Mouse (Mus musculus) kidney, embryonic 16.5 days (tissue): Measurements from ENCODE around the gene Gm21093. TPM values are rescaled to one million over a fixed set of nuclear protein-coding genes. Genes with fewer than 3 reads are reported as not detected.
"Not testable (repeated sequence)": the region's sequence is repeated elsewhere in the genome, so short reads cannot be mapped to it uniquely, and the experiment has no call there.

Experiments used
- ATAC-seq: fragments of 200-750 bp; cut with Nextera tagmentation; 2 replicates; pipeline ENCODE4 v1.8.0; 2017; ENCODE audit warnings: moderate TSS enrichment; ENCODE audit not compliant: low FRiP score, low TSS enrichment
- H3K27ac ChIP-seq: fragments of 300-500 bp; sonication (generic); 2 replicates; pipeline ENCODE4 v1.5.1; 2014; ENCODE audit warnings: low read length
- H3K27me3 ChIP-seq: fragments of 300-500 bp; sonication (generic); 2 replicates; pipeline ENCODE4 v1.6.1; 2014; ENCODE audit warnings: low read length, control low read depth, mixed read lengths; ENCODE audit not compliant: insufficient read depth
- H3K36me3 ChIP-seq: fragments of 300-500 bp; sonication (generic); 2 replicates; pipeline ENCODE4 v1.6.1; 2014; ENCODE audit warnings: low read length, control low read depth, mixed read lengths; ENCODE audit not compliant: insufficient read depth
- H3K4me1 ChIP-seq: fragments of 300-500 bp; sonication (generic); 2 replicates; pipeline ENCODE4 v1.6.1; 2014; ENCODE audit warnings: low read length, control low read depth, mixed read lengths; ENCODE audit not compliant: insufficient read depth
- H3K4me2 ChIP-seq: fragments of 300-500 bp; sonication (generic); replicated peaks from 2 replicates; pipeline ENCODE4 v1.6.1; 2014; ENCODE audit warnings: low read depth, low read length
- H3K4me3 ChIP-seq: fragments of 300-500 bp; sonication (generic); 2 replicates; pipeline ENCODE4 v1.5.1; 2014; ENCODE audit warnings: mild to moderate bottlenecking, low read length
- H3K9ac ChIP-seq: fragments of 300-500 bp; sonication (generic); replicated peaks from 2 replicates; pipeline ENCODE4 v1.6.1; 2014; ENCODE audit warnings: low read length
- H3K9me3 ChIP-seq: fragments of 300-500 bp; sonication (generic); 2 replicates; pipeline ENCODE4 v1.6.1; 2016; ENCODE audit warnings: low read length, control low read depth
- WGBS: fragments of 180-500 bp; shearing (Covaris S2); extraction: QIAGEN DNeasy Blood & Tissue Kit; methylation state at CpG from one replicate; pipeline ENCODE4 v1.1.7; 2014; 5-methylcytosine and 5-hydroxymethylcytosine counted together
- polyA plus RNA-seq: library from polyadenylated mRNA; unstranded; fragments of >200 nt; fragmentation: Nextera tagmentation; extraction: Ambion mirVana; gene quantifications from 2 replicates; pipeline ENCODE4 v1.2.1, GENCODE M21; 2015

Gene Gm21093
- 0.10 TPM in 1 of 2 replicates, not detected in the other for polyA plus RNA-seq

DNA sequence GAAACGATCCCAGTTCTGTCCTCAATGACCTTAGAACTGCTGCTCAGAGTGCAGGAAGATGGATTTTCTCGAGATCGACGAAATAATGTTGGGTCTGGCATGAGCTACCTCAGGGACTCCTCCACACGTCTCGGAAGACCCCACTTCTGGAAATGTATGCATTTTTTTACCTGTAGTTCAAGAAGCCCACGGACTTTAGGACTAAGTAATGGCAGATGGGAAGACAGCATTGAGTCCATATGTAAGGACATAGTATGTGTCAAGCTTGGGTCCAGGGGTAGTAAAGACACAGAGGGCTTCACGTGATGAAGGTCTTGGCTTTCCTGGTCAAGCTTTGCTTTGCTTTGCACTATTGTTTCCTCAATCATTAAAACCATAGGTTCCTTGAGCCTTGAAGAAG is at the start of gene Gm21093:
TSS of gene Gm21093 (minus strand) at position 101 of the 400 bp plus-strand sequence.
- not testable (repeated sequence) for H3K27me3 ChIP-seq, ATAC-seq, H3K27ac ChIP-seq, H3K4me2 ChIP-seq, H3K4me3 ChIP-seq, H3K4me1 ChIP-seq, H3K36me3 ChIP-seq, H3K9me3 ChIP-seq, H3K9ac ChIP-seq
- WGBS: no CpG with 5 or more reads among the region's 8 CpGs

Other genes starting within 250 kb of the Gm21093 start
- gene Gm21541, start 131.1 kb downstream of the Gm21093 start, polyA plus RNA-seq: 33.3 and 35.4 TPM in 2 replicates
- 2.0 and 2.2 TPM in 2 replicates for gene Gm20878, start 93.2 kb downstream of the Gm21093 start, polyA plus RNA-seq
- gene Fam205a4, start 68.7 kb downstream of the Gm21093 start, polyA plus RNA-seq: 0.30 and 0.34 TPM in 2 replicates
- not detected in 2 replicates for gene Gm3893, start 56.5 kb upstream of the Gm21093 start, polyA plus RNA-seq
- 3.7 and 14.3 TPM in 2 replicates for gene Gm13304, start 80.1 kb upstream of the Gm21093 start, polyA plus RNA-seq
- gene Gm13306, start 118.7 kb upstream of the Gm21093 start, polyA plus RNA-seq: not detected in 2 replicates
- gene Gm13305, start 133.9 kb upstream of the Gm21093 start, polyA plus RNA-seq: 0.59 TPM in 1 of 2 replicates, not detected in the other
- gene Gm10600, start 205.9 kb upstream of the Gm21093 start, polyA plus RNA-seq: not detected in 2 replicates
- 0.64 and 0.65 TPM in 2 replicates for gene Ccl21b, start 221.0 kb upstream of the Gm21093 start, polyA plus RNA-seq